Mouse (Mus musculus) thymus, adult 2 months (tissue): ENCODE measurements at regions not wholly inside any gene's neighbourhood (a gene's known extent, or its start where the extent isn't known, plus 50 kb on each side); places are given as distances from the start of the nearest gene placed in this dataset.

Source experiments
- CTCF ChIP-seq: fragments of 200-500 bp; IDR thresholded peaks from 2 replicates; pipeline ENCODE4 v1.5.1; 2012; ENCODE audit warnings: mild to moderate bottlenecking, control low read depth, low read length, moderate library complexity, borderline replicate concordance; ENCODE audit not compliant: control insufficient read depth, poor library complexity, insufficient read depth; ENCODE audit errors: extremely low read depth
- POLR2A ChIP-seq: fragments of 200-500 bp; IDR thresholded peaks from 2 replicates; pipeline ENCODE4 v1.6.1; 2012; ENCODE audit warnings: mild to moderate bottlenecking, low read length, control low read depth, moderate library complexity; ENCODE audit not compliant: control insufficient read depth, poor library complexity, insufficient read depth; ENCODE audit errors: extremely low read depth

DNA sequence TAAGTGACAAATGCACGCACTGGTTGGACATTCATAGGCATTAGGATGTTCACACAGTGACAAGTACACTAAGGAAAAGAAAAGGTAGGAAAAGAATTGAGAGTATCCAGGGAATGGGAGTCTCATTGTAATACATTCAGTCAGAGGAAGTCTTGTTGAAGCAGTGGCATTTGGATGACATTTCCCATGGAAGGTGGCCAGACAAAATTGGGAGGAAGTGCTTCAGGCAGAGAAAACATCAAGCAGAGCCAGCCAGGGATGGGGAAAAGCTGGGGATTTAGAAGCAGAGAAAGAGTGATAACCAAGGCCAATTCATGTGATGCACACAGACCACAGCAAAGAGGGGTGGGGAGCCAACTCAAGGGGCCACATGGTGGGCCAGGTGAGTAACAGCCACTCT, 524.0 kb upstream of the Rgma start:
- TF ChIP-seq CTCF (no peak), POLR2A (no peak)
